Mouse (Mus musculus) lung, postnatal 36 days (tissue): ENCODE data around the gene Nod1.

Experiments
- DNase-seq: peaks from one replicate; pipeline ENCODE4 v3.0.0; 2022; ENCODE audit warnings: mixed read lengths

The Nod1 gene

GRCm38 (mm10) chr6:54934930-54935329, 37.5 kb downstream of the Nod1 start:
- no peak for DNase-seq

GRCm38 (mm10) chr6:54934313-54934712, 38.1 kb downstream of the Nod1 start:
- DNase-seq = peak; percentile 49

- DNase-seq = peak; percentile 78
Measured at GRCm38 (mm10) chr6:54933866-54934265, 38.5 kb downstream of the Nod1 start.

GRCm38 (mm10) chr6:54933216-54933615, 39.2 kb downstream of the Nod1 start:
- no peak for DNase-seq

- no peak for DNase-seq
Measured at GRCm38 (mm10) chr6:54932526-54932925, 39.9 kb downstream of the Nod1 start.

GRCm38 (mm10) chr6:54931641-54932040, 40.8 kb downstream of the Nod1 start:
- DNase-seq = no peak

GRCm38 (mm10) chr6:54927946-54928345, 44.5 kb downstream of the Nod1 start:
- DNase-seq = no peak

GRCm38 (mm10) chr6:54926899-54927298, 45.5 kb downstream of the Nod1 start:
- no peak for DNase-seq

- DNase-seq = no peak
Measured at GRCm38 (mm10) chr6:54925736-54926440, 46.5 kb downstream of the Nod1 start.

- DNase-seq = no peak
Measured at GRCm38 (mm10) chr6:54924538-54924937, 47.9 kb downstream of the Nod1 start.

- no peak for DNase-seq
Measured at GRCm38 (mm10) chr6:54918521-54918920, 53.9 kb downstream of the Nod1 start.

GRCm38 (mm10) chr6:54917523-54917922, 54.9 kb downstream of the Nod1 start:
- peak; percentile 93 for DNase-seq

- DNase-seq = no peak
Measured at GRCm38 (mm10) chr6:54916941-54917340, 55.5 kb downstream of the Nod1 start.

- DNase-seq = no peak
Measured at GRCm38 (mm10) chr6:54916163-54916562, 56.2 kb downstream of the Nod1 start.

- no peak for DNase-seq
Measured at GRCm38 (mm10) chr6:54914977-54915376, 57.4 kb downstream of the Nod1 start.

GRCm38 (mm10) chr6:54906053-54907040, 66.1 kb downstream of the Nod1 start:
- DNase-seq = no peak

- no peak for DNase-seq
Measured at GRCm38 (mm10) chr6:54902547-54902946, 69.9 kb downstream of the Nod1 start.

GRCm38 (mm10) chr6:54900256-54900655, 72.2 kb downstream of the Nod1 start:
- DNase-seq = no peak

- DNase-seq = no peak
Measured at GRCm38 (mm10) chr6:54891384-54891783, 81.0 kb downstream of the Nod1 start.

- no peak for DNase-seq
Measured at GRCm38 (mm10) chr6:54890221-54890620, 82.2 kb downstream of the Nod1 start.

- peak; percentile 20 for DNase-seq
Measured at GRCm38 (mm10) chr6:54886195-54886594, 86.2 kb downstream of the Nod1 start.

GRCm38 (mm10) chr6:54883424-54883823, 89.0 kb downstream of the Nod1 start:
- DNase-seq = no peak

GRCm38 (mm10) chr6:54880086-54880485, 92.3 kb downstream of the Nod1 start:
- DNase-seq = peak; percentile 12

GRCm38 (mm10) chr6:54878546-54878945, 93.9 kb downstream of the Nod1 start:
- no peak for DNase-seq
